Comparison of ENCODE assay signal across 28 mouse cellular contexts in genomic region chr9:100307765-100308164, GRCm38 (mm10).
A peak's percentile ranks its signal among the peaks of the same experiment; 100 is the strongest.
DNase-seq lines count a peak whose midpoint lies in the region; ATAC-seq and TF ChIP-seq lines count a peak whose summit lies in the region.
"Had no signal": no experiment of that assay in that cellular context is flagged by ENCODE, and none has a peak within 500 bp of the region (broad histone marks: within the 10 kb centered on the region; RNA-seq: fewer than 3 reads in every experiment).

No protein-coding gene starts in this region.

- peak; percentile 42 for DNase-seq in embryo, embryonic 10.5 days (ENCODE audit: low spot score)
- DNase-seq in embryo, embryonic 10 days (ENCODE audit: low spot score) = no peak
- DNase-seq in forebrain, postnatal 0 days = no peak
- DNase-seq in neural tube, embryonic 10.5 days (ENCODE audit: extremely low spot score, low spot score) = peak; percentile 38
- DNase-seq in mesoderm, embryonic 11.5 days (ENCODE audit: low read depth, low spot score) = peak; percentile 55
- DNase-seq in thymus, postnatal 0 days (ENCODE audit: low spot score) = no peak
- DNase-seq: adrenal gland, adult 8-10 months; adrenal gland, postnatal 25 days; cerebellum, adult 11-12 months; cerebellum, adult 9-10 months; cerebellum, postnatal 25 days; gastrocnemius, adult 2 months; gastrocnemius, postnatal 14 days; heart, adult 18-20 months; heart, postnatal 14 days; heart, postnatal 4 days; kidney, adult 11 months had no signal

- 78% methylated on average over 5 of the region's 5 CpGs for WGBS in forebrain, postnatal 0 days
- WGBS in forebrain, embryonic 13.5 days = 90% methylated on average over 5 of the region's 5 CpGs
- 78% methylated on average over 5 of the region's 5 CpGs for WGBS in neural tube, embryonic 15.5 days

- ATAC-seq in forebrain, postnatal 0 days = no peak
- no peak for ATAC-seq in forebrain, embryonic 13.5 days
- no peak for ATAC-seq in neural tube, embryonic 15.5 days (ENCODE audit: low FRiP score)
- ATAC-seq: activated CD4-positive, CD25-positive, alpha-beta regulatory T cell, adult 4 months; forebrain, embryonic 15.5 days; hindbrain, postnatal 0 days; intestine, embryonic 15.5 days had no signal

- TF ChIP-seq CTCF in forebrain, postnatal 0 days (IDR thresholded peaks at IDR 0.05; ENCODE audit: low read depth) = no peak

- no peaks in the 10 kb centered on the region for H3K36me3 ChIP-seq in forebrain, postnatal 0 days (ENCODE audit: insufficient read depth)
- H3K36me3 ChIP-seq in forebrain, embryonic 13.5 days (ENCODE audit: poor library complexity, severe bottlenecking) = no peaks in the 10 kb centered on the region
- no peaks in the 10 kb centered on the region for H3K36me3 ChIP-seq in neural tube, embryonic 15.5 days
- H3K36me3 ChIP-seq: embryonic facial prominence, embryonic 12.5 days; embryonic facial prominence, embryonic 15.5 days; forebrain, embryonic 15.5 days; heart, embryonic 10.5 days; heart, embryonic 13.5 days; intestine, embryonic 15.5 days had no signal

- no peak overlapping the region for H3K9ac ChIP-seq in forebrain, postnatal 0 days
- no peak overlapping the region for H3K9ac ChIP-seq in forebrain, embryonic 13.5 days
- no peak overlapping the region for H3K9ac ChIP-seq in neural tube, embryonic 15.5 days (replicated peaks)
- H3K9ac ChIP-seq: embryonic facial prominence, embryonic 12.5 days; embryonic facial prominence, embryonic 15.5 days; forebrain, embryonic 15.5 days; heart, embryonic 13.5 days; hindbrain, embryonic 14.5 days; intestine, embryonic 15.5 days had no signal

- H3K27me3 ChIP-seq in forebrain, postnatal 0 days (ENCODE audit: insufficient read depth, low read length) = no peaks in the 10 kb centered on the region
- H3K27me3 ChIP-seq in forebrain, embryonic 13.5 days = no peaks in the 10 kb centered on the region
- no peaks in the 10 kb centered on the region for H3K27me3 ChIP-seq in neural tube, embryonic 15.5 days (replicated peaks)
- H3K27me3 ChIP-seq: embryonic facial prominence, embryonic 12.5 days; embryonic facial prominence, embryonic 15.5 days; forebrain, embryonic 15.5 days; heart, embryonic 13.5 days; intestine, embryonic 15.5 days had no signal

- no peak overlapping the region for H3K4me2 ChIP-seq in forebrain, postnatal 0 days (ENCODE audit: low read depth)
- no peak overlapping the region for H3K4me2 ChIP-seq in forebrain, embryonic 13.5 days
- no peak overlapping the region for H3K4me2 ChIP-seq in neural tube, embryonic 15.5 days
- H3K4me2 ChIP-seq: embryonic facial prominence, embryonic 12.5 days; embryonic facial prominence, embryonic 15.5 days; forebrain, embryonic 15.5 days; heart, embryonic 13.5 days; hindbrain, embryonic 14.5 days; intestine, embryonic 15.5 days had no signal

- no peaks in the 10 kb centered on the region for H3K4me1 ChIP-seq in forebrain, postnatal 0 days (ENCODE audit: insufficient read depth)
- H3K4me1 ChIP-seq in forebrain, embryonic 13.5 days = peaks cover 5% of the 10 kb centered on the region; the same call in 1 of the 2 replicates
- 0 out of 2 replicates have a peak, but pooled peaks cover 4% of the 10 kb centered on the region for H3K4me1 ChIP-seq in neural tube, embryonic 15.5 days
- H3K4me1 ChIP-seq: embryonic facial prominence, embryonic 12.5 days; embryonic facial prominence, embryonic 15.5 days; heart, embryonic 10.5 days; heart, embryonic 13.5 days; intestine, embryonic 15.5 days had no signal

- 0 out of 2 replicates have a peak, but pooled peaks cover 4% of the 10 kb centered on the region for H3K9me3 ChIP-seq in forebrain, postnatal 0 days (ENCODE audit: low read length)
- H3K9me3 ChIP-seq in forebrain, embryonic 13.5 days (replicated peaks) = no peaks in the 10 kb centered on the region
- no peaks in the 10 kb centered on the region for H3K9me3 ChIP-seq in neural tube, embryonic 15.5 days (replicated peaks)
- H3K9me3 ChIP-seq: embryonic facial prominence, embryonic 12.5 days; forebrain, embryonic 15.5 days; heart, embryonic 10.5 days; intestine, embryonic 15.5 days had no signal

- peak overlapping the region; percentile 15; the same call in 1 of the 2 replicates for H3K27ac ChIP-seq in forebrain, postnatal 0 days (ENCODE audit: low read depth, low read length)
- no peak overlapping the region for H3K27ac ChIP-seq in forebrain, embryonic 13.5 days
- H3K27ac ChIP-seq in neural tube, embryonic 15.5 days (replicated peaks) = no peak overlapping the region
- H3K27ac ChIP-seq: embryonic facial prominence, embryonic 12.5 days; embryonic facial prominence, embryonic 15.5 days; forebrain, embryonic 15.5 days; gastrocnemius, adult 2 months; heart, embryonic 10.5 days; heart, embryonic 13.5 days; hindbrain, embryonic 14.5 days; hindbrain, postnatal 0 days; intestine, embryonic 15.5 days had no signal

- no peak overlapping the region for H3K4me3 ChIP-seq in forebrain, postnatal 0 days (ENCODE audit: low read depth, low read length)
- no peak overlapping the region for H3K4me3 ChIP-seq in forebrain, embryonic 13.5 days
- H3K4me3 ChIP-seq in neural tube, embryonic 15.5 days (replicated peaks) = no peak overlapping the region
- H3K4me3 ChIP-seq: embryonic facial prominence, embryonic 12.5 days; embryonic facial prominence, embryonic 15.5 days; forebrain, embryonic 15.5 days; gastrocnemius, adult 2 months; heart, embryonic 10.5 days; heart, embryonic 13.5 days; intestine, embryonic 15.5 days had no signal

Comparison
In these comparisons a context has a peak if more than half of its experiments do, and no peak if none do; other contexts are left out.
1. DNase-seq: peak in embryo, embryonic 10.5 days (single experiment), neural tube, embryonic 10.5 days (single experiment) and mesoderm, embryonic 11.5 days (single experiment); none in embryo, embryonic 10 days (single experiment), forebrain, postnatal 0 days (single experiment) and thymus, postnatal 0 days (single experiment).